Mouse (Mus musculus) adrenal gland, adult 2 months (tissue): Measurements from ENCODE around the gene Olfr368. TPM values are rescaled to one million over a fixed set of nuclear protein-coding genes. Genes with fewer than 3 reads are reported as not detected.

Experiments
- DNase-seq: peaks from one replicate; pipeline ENCODE4 v3.0.0; 2021
- long read RNA-seq: library from polyadenylated mRNA; stranded (forward); transcript quantifications from one replicate; pipeline ENCODE4 v2.0.0, GENCODE M21; 2021
- polyA plus RNA-seq: library from polyadenylated mRNA; depleted of rRNA; stranded (reverse); fragments of >200 nt; gene quantifications from 2 replicates; pipeline ENCODE4 v1.2.3, GENCODE M21; 2012; rRNA removed
- total RNA-seq, 2 experiments: library from RNA; stranded (reverse); gene quantifications; 2 replicates each; pipeline ENCODE4 v1.2.3; 2021

Gene Olfr368
- total RNA-seq (not detected), polyA plus RNA-seq (not detected in 2 replicates)
- long read RNA-seq: 0 reads

- no peak for DNase-seq
Measured at GRCm38 (mm10) chr2:37326215-37326614, at the start of gene Olfr368. Olfr368 (plus strand) TSS chr2:37326515.

DNA sequence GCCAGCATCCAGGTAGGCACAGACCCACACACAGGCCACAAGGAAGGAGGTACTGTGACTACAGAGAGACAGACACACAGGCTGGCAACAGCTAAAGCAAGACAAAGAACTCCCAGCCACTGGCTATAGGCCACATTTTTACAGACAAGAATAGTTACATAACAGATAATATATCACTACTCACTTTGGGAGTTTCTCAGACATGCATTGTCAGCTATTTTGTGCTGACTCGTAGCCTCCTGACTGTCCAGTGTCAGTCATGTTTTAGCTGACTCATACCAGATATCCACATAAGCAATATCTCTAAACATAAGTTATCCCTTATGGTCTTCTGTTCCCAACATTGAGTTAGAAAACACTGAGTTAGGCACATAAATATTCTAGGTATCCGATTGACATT, 7.0 kb downstream of the Olfr368 start:
- no peak for DNase-seq

GRCm38 (mm10) chr2:37338497-37339187, 12.3 kb downstream of the Olfr368 start:
- DNase-seq: peak; percentile 33

GRCm38 (mm10) chr2:37351671-37352070, 25.4 kb downstream of the Olfr368 start:
- DNase-seq: peak; percentile 25

DNA sequence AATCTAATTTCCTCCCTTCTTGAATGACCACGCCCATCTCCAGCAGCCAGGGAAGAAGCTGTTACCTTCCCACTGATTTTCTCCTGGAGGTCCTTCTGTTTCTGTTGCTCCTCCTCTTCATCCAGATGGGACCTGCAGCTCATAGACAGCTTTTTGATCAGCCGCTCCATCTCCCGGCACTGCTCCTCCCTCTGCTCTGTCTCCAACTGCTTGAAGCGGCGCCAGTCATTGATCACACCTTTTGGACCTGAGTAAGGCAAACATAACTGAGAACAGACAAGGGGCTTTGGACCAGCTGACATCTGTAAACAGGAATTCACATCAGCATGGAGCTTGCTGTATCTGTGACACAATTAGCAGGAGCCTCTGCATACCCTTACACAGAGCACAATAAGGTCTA, 29.3 kb downstream of the Olfr368 start:
- DNase-seq: no peak

- DNase-seq: peak; percentile 95
Measured at GRCm38 (mm10) chr2:37358633-37359540, 32.6 kb downstream of the Olfr368 start, which contains the start of gene Pdcl. Pdcl (minus strand) TSS chr2:37359332.

DNA sequence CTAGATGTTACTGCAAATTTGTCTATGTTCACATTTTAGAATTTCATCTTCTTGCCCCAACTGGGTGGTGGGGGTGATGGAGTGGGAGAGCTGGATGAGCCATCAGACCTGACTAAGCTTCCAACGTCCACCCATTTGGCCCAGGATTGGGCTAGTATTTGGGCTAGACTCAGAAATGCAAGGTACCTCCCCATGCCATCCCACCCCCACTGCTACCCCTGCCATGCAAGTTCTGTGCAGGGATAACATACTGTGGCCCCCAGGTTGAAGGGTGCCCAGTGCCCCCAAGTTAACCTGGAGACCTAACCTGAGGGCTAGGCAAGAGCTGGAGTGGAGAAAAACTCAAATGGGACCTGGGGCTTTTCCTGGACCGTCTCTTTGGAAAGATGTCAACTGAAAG, 33.6 kb downstream of the Olfr368 start:
- no peak for DNase-seq

- no peak for DNase-seq
Measured at GRCm38 (mm10) chr2:37370651-37371050, 44.3 kb downstream of the Olfr368 start.

- no peak for DNase-seq
Measured at GRCm38 (mm10) chr2:37376018-37376417, 49.7 kb downstream of the Olfr368 start.

GRCm38 (mm10) chr2:37380189-37380588, 53.9 kb downstream of the Olfr368 start:
- DNase-seq: peak; percentile 57

Other genes starting within 250 kb of the Olfr368 start
- gene Olfr361, start 237.2 kb upstream of the Olfr368 start, total RNA-seq: not detected
- not detected in 2 replicates for gene Olfr361, start 237.2 kb upstream of the Olfr368 start, polyA plus RNA-seq
- not detected for gene Olfr362, start 208.6 kb upstream of the Olfr368 start, total RNA-seq
- not detected in 2 replicates for gene Olfr362, start 208.6 kb upstream of the Olfr368 start, polyA plus RNA-seq
- gene Olfr364-ps1, start 187.2 kb upstream of the Olfr368 start, total RNA-seq: not detected
- gene Olfr364-ps1, start 187.2 kb upstream of the Olfr368 start, polyA plus RNA-seq: not detected in 2 replicates
- not detected for gene Olfr365, start 138.3 kb upstream of the Olfr368 start, total RNA-seq
- gene Olfr365, start 138.3 kb upstream of the Olfr368 start, polyA plus RNA-seq: not detected in 2 replicates
- gene Olfr366, start 114.9 kb upstream of the Olfr368 start, total RNA-seq: not detected
- gene Olfr366, start 114.9 kb upstream of the Olfr368 start, polyA plus RNA-seq: not detected in 2 replicates
- gene Pdcl, start 32.8 kb downstream of the Olfr368 start, total RNA-seq: 10 to 100 TPM; 44.3 to 47.1 TPM
- 3.4 and 4.1 TPM in 2 replicates for gene Pdcl, start 32.8 kb downstream of the Olfr368 start, polyA plus RNA-seq
- gene Rc3h2, start 96.4 kb downstream of the Olfr368 start, total RNA-seq: 10 to 100 TPM; 39.2 to 40.2 TPM
- gene Rc3h2, start 96.4 kb downstream of the Olfr368 start, polyA plus RNA-seq: 2.0 and 3.1 TPM in 2 replicates
- 1 to 10 TPM; 7.3 to 9.7 TPM for gene Zbtb26, start 116.6 kb downstream of the Olfr368 start, total RNA-seq
- gene Zbtb26, start 116.6 kb downstream of the Olfr368 start, polyA plus RNA-seq: 0.63 and 0.68 TPM in 2 replicates
- 10 to 100 TPM; 14.3 to 15.3 TPM for gene Zbtb6, start 116.7 kb downstream of the Olfr368 start, total RNA-seq
- 0.64 and 1.00 TPM in 2 replicates for gene Zbtb6, start 116.7 kb downstream of the Olfr368 start, polyA plus RNA-seq
- gene Rabgap1, start 116.8 kb downstream of the Olfr368 start, total RNA-seq: 10 to 100 TPM; 51.9 to 56.8 TPM
- gene Rabgap1, start 116.8 kb downstream of the Olfr368 start, polyA plus RNA-seq: 4.6 and 6.4 TPM in 2 replicates
- under 1 TPM; 0.73 to 0.98 TPM for gene Gpr21, start 189.8 kb downstream of the Olfr368 start, total RNA-seq
- 0.04 TPM in 2 replicates for gene Gpr21, start 189.8 kb downstream of the Olfr368 start, polyA plus RNA-seq